Mouse (Mus musculus) E14TG2a.4 (cell line): Measurements from ENCODE around the gene Ccdc54.

ENCODE experiments used
- CTCF ChIP-seq: conservative IDR thresholded peaks from 2 replicates; pipeline ENCODE4 v1.5.1; 2014; ENCODE audit warnings: low read length
- NANOG ChIP-seq: IDR thresholded peaks from 2 replicates; pipeline ENCODE4 v1.6.1; 2014; ENCODE audit warnings: borderline replicate concordance, low read length, mixed read lengths

GRCm38 (mm10) chr16:50551871-50552528, 39.0 kb downstream of the Ccdc54 start:
- TF ChIP-seq CTCF = no peak
- TF ChIP-seq NANOG = no peak
